Mouse (Mus musculus) embryo, embryonic 9.5 days (tissue): ENCODE data around the gene Sdk1.

Source experiments
- DNase-seq: peaks from one replicate; pipeline ENCODE4 v3.0.0-alpha.2; 2017; ENCODE audit errors: extremely low spot score

Sdk1 gene

DNA sequence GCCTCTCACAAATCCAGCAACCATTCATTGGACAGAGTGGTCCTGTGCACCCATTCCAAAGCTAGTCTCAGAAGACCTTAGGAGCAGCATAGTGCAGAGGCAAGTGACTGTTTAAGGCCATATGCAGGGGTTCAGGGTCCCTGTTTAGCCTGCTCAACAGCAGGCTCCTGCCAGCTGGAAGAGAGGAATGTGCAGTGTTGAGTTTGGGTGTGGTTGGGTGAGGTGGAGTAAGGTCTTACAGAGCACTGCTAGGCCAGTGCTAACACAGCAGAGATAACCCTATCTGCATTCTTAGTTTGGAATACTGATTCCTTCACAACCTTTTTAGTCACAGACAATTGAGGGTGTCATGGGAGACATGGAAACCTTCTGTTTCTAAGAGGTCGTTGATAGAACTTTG, 206.0 kb downstream of the Sdk1 start:
- DNase-seq = no peak

DNA sequence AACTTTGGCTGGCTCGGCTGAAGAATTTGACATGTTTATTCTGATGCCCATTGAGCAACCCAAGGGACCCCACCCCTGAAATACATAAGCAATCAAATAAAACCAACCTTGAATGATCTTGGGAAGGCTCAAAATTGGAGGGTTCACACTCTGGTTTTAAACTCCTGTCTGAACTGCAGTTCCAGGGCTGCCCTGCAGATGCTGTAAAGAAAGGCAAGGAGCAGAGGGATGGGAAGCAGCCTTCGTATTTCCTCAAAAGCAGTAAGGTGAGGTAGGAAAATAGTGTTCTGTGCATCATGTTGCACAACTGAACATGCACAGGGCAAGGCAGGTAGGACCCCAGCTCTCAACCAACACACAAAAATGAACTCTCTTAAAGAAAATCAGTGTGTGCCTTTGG, 222.1 kb downstream of the Sdk1 start:
- no peak for DNase-seq

DNA sequence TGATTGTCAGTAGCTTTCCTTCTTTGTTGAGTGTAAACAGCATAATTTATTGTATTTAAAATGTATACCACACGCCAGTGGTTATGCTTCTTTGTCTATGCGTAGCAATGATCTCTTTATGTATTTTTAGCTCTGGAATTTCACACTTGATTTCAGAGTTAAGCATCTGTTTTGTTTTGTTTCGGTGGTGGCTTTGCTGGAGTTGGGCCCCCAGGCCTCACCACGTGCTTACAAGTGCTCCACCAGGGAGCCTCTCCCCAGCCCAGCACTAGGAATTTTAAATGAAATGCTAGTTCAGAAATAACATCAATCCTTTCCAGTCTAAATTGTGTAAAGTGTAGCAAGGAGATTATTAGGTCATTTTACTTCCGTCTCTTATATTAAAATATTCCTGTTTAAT, 227.5 kb downstream of the Sdk1 start:
- DNase-seq = peak; percentile 3

- DNase-seq = no peak
Observed at GRCm38 (mm10) chr5:141505281-141505680, 264.0 kb downstream of the Sdk1 start.

DNA sequence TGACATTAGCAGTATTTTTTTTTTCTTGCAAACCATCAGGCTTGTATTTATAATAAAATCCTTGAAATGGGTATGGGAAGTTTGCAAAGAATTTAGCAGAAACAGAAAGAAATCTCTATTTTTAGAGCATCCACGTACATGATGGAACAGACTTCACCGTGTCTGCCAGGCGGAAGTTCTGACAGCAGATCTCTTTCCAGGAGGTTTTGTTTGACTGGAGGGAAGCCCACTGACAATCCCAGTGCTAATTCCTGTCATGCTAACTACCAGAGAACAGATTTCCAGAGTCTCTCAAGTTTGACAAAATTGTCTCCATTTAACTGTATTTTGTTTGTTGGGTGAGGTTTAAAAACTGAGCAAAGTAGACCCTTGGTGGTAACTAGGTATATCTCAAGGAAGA, 265.1 kb downstream of the Sdk1 start:
- DNase-seq = no peak

- peak; percentile 47 for DNase-seq
Observed at GRCm38 (mm10) chr5:141524801-141525715, 283.8 kb downstream of the Sdk1 start.

GRCm38 (mm10) chr5:141540193-141540592, 298.9 kb downstream of the Sdk1 start:
- DNase-seq = no peak

DNA sequence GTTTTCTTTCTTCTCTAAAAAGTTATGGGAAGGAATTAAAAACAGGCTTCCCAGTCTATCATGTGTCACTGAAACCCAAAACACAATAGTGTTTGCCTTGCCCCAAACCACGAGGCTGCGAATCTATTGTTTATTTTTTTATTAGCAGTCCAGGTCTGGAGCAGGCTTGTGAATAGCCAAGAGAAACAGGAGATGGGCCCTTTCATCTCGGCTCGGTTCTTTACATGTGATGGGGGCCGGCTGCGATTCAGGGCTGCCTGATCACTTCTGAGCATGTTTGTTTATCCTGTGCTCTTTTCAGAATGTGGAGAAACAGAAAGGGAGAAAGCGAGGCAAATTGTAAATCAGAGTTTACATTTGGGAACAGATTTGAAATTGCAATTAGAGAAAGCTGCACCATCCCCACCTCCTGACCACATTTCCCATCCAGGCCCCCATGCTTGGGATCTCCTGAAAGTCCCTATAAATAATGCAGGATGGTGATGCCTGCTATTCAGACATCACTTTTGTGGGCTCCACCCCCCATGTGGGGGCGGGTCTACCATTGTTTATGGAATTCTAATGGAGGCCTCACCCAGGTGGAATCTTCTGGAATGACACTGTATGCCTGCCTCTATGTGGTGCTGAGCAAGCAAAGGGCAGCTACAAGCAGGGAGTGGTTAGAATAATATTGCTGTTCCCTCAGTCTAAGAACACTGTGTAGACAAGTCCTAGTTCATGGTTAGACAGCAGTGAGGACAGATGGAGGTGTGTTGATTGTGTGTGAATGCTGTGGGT, 301.8 kb downstream of the Sdk1 start:
- no peak for DNase-seq

GRCm38 (mm10) chr5:141553444-141553843, 312.2 kb downstream of the Sdk1 start:
- no peak for DNase-seq

- DNase-seq = no peak
Observed at GRCm38 (mm10) chr5:141558731-141559130, 317.4 kb downstream of the Sdk1 start.

DNA sequence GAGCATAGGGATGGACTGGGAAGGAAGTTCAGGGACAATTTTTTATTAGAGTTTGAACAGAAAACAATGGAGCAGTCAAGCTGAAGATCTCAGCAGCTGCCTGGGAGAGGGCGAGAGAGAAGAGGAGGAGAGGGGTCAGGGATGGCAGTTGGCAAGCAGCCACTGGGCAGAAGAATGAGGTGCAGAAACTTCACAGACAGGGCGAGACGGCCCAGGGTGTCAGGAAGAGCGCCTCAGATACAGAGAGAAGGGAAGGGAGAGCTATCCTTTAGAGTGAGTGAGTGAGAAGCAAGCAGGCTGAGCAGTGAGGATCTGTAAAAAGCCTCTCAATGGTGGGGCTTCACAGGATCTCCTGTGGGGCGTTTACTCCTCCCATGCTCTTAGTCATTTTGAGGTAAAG, 319.0 kb downstream of the Sdk1 start:
- DNase-seq = no peak

DNA sequence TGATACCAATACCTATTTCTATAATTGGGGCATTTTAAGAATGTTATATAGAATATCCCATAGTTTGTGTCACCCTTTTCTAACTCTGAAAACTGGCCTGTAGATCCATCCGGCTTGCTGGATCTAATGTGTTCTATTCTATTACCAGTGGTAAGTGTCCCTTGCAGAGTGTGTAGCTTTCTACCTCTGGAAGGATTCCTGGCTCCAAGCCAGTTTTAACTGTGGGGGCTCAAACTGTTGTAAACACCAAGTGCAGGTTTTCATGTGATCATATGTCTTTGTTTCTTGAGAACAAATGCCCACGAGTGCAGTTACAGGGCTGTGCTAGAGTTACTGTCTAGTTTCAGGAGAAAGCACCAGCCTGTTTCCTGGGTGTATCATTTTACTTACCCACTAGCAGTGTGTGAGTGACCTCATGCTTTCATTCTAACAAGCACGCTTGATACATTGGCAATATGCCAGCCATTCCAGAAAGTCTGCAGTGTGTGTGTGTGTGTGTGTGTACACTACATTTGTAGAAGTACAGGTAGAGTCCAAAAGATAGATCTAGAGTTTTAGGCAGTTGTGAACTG, 320.8 kb downstream of the Sdk1 start:
- no peak for DNase-seq

- DNase-seq = no peak
Observed at GRCm38 (mm10) chr5:141564197-141564596, 322.9 kb downstream of the Sdk1 start.

DNA sequence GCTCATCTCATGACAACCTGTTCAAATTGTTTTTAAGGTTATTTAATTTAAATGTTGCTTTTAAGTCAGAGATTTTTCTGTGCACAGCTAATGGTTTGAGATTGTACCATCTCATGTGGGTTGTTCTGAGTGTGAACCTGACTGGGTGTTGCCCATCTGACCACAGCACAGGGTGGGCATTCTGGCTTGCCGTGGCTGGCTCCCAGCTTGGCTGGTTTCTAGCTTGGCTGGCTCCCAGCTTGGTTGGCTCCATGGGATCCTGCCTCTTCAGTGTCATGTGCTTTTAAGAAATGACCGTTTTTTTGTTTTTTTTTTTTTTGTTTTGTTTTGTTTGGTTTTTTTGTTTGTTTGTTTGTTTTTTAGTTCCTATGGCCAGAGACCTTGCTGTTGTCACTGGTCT, 326.8 kb downstream of the Sdk1 start:
- no peak for DNase-seq

- DNase-seq = no peak
Observed at GRCm38 (mm10) chr5:141570442-141570841, 329.2 kb downstream of the Sdk1 start.

- no peak for DNase-seq
Observed at GRCm38 (mm10) chr5:141574263-141574662, 333.0 kb downstream of the Sdk1 start.

DNA sequence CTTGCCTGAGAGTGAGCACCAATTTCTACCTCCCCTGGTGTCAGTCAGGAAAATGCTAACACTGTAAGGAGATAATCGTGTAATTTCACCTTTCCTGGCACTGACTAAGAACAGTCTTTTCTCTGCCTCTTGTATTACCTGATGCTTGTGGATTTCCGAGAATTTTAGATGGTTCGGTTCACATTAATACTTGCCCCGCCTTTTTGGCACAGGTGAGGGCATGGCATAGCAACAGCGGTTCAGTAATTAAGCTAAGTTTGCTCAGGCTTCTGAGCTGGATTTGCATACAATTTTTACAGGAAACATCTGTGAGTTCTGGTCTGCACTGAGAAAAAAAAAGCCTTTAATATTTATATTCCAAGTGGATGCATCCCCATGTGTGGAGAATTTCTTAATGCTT, 350.0 kb downstream of the Sdk1 start:
- no peak for DNase-seq

DNA sequence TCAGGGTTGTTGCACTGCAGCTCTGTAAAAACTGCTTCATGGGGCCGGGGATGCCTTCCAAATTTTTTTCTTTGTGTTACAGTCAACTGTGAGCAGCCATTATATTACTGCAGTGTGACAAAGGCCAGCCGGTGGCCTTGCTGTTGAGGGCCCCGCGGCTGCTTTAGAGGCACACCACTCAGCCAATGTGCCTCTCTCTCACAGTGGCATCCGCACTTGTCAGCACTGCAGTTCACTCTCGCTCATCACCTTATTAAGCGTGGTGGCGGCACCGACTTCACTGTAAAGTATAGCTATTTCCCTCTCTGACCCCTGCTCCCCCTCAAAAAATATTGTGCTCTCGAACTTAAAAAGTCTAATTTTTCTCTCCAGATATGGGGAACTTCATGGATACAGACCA, 371.4 kb downstream of the Sdk1 start:
- DNase-seq = no peak

GRCm38 (mm10) chr5:141615763-141616162, 374.5 kb downstream of the Sdk1 start:
- DNase-seq = no peak

DNA sequence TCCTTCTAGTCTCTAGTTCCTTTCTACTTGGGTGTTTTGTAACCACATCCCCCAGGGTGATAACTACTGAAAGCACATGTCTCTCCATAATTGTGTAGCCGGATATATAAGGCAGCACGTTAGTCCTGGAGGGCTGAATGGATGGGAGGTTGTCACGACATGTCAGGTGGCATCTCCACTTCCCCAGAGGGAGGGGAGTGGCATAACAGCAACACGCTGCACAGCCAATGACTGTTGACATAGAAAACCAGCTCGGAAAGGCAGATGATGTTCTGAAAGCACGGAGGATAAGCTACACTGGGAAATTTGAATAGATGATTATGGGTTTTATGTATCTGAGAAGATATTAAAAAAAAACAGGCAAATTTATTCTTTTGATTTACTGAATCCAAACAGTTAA, 376.4 kb downstream of the Sdk1 start:
- DNase-seq = no peak

DNA sequence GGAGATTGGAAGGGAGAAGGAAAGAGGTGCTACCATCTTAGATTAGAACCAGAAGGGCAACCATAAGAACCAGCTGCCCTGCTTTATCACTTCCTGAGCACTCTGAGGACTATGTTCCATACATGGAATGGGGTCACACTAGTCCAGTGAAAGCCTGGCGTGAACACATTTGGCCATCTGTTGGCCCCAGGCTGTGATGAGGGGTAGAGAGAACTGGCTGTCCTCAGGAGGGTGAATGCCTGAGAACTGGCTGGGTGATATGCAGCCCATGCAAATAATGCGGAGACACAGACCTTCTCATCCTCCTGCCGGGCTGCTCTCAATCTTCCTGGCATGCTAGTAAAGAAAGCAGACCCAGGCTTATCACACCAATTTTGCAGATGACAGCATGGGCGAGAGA, 384.1 kb downstream of the Sdk1 start:
- no peak for DNase-seq

DNA sequence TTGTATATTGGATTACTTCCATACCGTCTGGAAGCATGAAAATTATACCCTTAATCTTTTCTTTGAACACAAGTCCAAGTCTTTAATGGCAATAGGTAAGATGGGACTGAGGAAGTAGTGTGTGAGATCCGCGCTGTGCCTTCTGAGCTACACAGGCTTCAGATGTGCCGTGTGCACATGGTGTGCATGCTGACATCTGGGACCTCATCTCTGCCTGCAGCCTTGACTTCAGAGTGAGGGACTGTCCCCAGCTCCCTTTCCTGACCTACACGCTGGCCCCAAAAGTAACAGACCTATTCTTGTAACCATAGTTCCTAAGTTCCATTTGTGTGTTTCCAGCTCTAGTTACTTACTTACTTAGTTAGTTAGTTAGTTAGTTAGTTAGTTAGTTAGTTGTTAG, 390.4 kb downstream of the Sdk1 start:
- DNase-seq = no peak

- DNase-seq = no peak
Observed at GRCm38 (mm10) chr5:141633271-141633670, 392.0 kb downstream of the Sdk1 start.
